Mouse (Mus musculus): ENCODE data around the gene Pycr2.

GRCm38 (mm10) chr1:180943896-180944295 is 39.8 kb downstream of the Pycr2 start:
- TF ChIP-seq CTCF (IDR thresholded peaks at IDR 0.05; ENCODE audit: low read depth) (no peak), EP300 (IDR thresholded peaks at IDR 0.05; ENCODE audit: low read depth) (no peak)

Data from heart, postnatal 0 days (tissue).